Mouse (Mus musculus) liver, embryonic 13.5 days (tissue): ENCODE measurements around the gene Prex1. TPM values are rescaled to one million over a fixed set of nuclear protein-coding genes. Genes with fewer than 3 reads are reported as not detected.

Source experiments
- ATAC-seq: fragments of 200-750 bp; cut with Nextera tagmentation; 2 replicates; pipeline ENCODE4 v1.8.0; 2017; ENCODE audit warnings: low read depth, mild to moderate bottlenecking, moderate number of reproducible peaks, moderate library complexity
- DNase-seq: peaks from one replicate; pipeline ENCODE4 v3.0.0; 2022
- H3K27ac ChIP-seq: fragments of 300-500 bp; sonication (generic); 2 replicates; pipeline ENCODE4 v1.5.1; 2015; ENCODE audit warnings: moderate library complexity, mild to moderate bottlenecking, inconsistent platforms
- H3K27me3 ChIP-seq: fragments of 300-500 bp; sonication (generic); 2 replicates; pipeline ENCODE4 v1.6.1; 2015; ENCODE audit warnings: mild to moderate bottlenecking, inconsistent platforms
- H3K36me3 ChIP-seq: fragments of 300-500 bp; sonication (generic); 2 replicates; pipeline ENCODE4 v1.6.1; 2015; ENCODE audit warnings: mild to moderate bottlenecking, inconsistent platforms
- H3K4me1 ChIP-seq: fragments of 300-500 bp; sonication (generic); replicated peaks from 2 replicates; pipeline ENCODE4 v1.6.1; 2015; ENCODE audit warnings: inconsistent platforms
- H3K4me2 ChIP-seq: fragments of 300-500 bp; sonication (generic); 2 replicates; pipeline ENCODE4 v1.6.1; 2015; ENCODE audit warnings: inconsistent platforms, mild to moderate bottlenecking, moderate library complexity
- H3K4me3 ChIP-seq: fragments of 300-500 bp; sonication (generic); replicated peaks from 2 replicates; pipeline ENCODE4 v1.5.1; 2015; ENCODE audit warnings: mild to moderate bottlenecking, inconsistent platforms
- H3K9ac ChIP-seq: fragments of 300-500 bp; sonication (generic); 2 replicates; pipeline ENCODE4 v1.6.1; 2015; ENCODE audit warnings: mild to moderate bottlenecking, inconsistent platforms
- H3K9me3 ChIP-seq: fragments of 300-500 bp; sonication (generic); replicated peaks from 2 replicates; pipeline ENCODE4 v1.6.1; 2016; ENCODE audit warnings: inconsistent platforms
- WGBS: fragments of 180-500 bp; shearing (Covaris S2); methylation state at CpG from one replicate; pipeline ENCODE4 v1.1.7; 2015; ENCODE audit not compliant: insufficient replicate concordance; 5-methylcytosine and 5-hydroxymethylcytosine counted together
- polyA plus RNA-seq: library from polyadenylated mRNA; unstranded; fragments of >200 nt; fragmentation: Nextera tagmentation; extraction: Ambion mirVana; gene quantifications from 2 replicates; pipeline ENCODE4 v1.2.1, GENCODE M21; 2015

The Prex1 gene
- polyA plus RNA-seq, 1 experiment from 2014 or later = 9.1 TPM

DNA sequence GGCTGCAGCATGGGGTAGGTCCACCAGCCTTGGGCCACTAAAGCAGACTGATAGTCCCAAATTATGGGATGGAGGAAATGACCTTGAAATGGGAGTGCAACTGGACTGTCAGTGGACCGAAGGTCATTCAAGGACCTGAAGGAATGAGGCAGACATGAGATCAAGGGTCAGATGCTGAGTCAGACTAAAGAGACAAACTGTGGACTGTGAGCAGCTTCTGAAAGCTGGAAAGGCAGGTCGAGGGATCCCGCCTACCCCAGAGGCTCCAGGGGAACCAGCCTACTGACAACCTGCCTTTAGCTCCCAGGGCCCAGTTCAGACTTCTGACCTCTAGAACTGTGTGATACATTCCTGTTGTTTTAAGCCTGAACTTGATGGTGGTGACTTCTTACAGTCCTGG lies 55.3 kb downstream of the Prex1 start:
- H3K4me1 ChIP-seq = peaks cover 58% of the 10 kb centered on the region
- 70% methylated on average over 3 of the region's 3 CpGs for WGBS

DNA sequence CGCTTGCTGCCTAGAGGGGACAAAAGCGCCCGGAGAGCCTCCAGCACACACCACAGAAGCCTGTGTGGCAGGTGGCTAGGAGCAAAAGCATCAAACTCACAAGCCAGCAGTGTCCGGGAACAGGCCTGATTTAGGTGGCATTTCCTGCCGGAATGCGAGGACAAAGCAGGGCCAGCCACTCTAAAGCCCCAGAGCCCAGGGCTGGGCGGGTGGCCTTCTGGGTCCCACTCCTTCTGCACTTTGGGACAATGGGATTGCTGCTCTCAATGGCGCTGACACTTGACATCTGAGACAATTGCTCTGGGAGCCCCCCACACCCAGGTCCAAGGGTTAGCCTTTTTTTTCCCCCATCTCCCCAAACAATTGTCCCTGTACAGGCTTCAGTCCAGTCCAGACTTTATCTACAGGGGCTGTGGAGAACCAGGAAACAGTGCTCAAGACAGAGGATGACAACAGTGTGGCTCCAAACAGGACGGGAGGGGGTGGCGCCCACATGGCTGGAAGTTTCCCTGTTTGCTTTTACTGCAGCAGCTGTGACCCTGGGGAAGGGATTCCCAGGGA lies 56.1 kb downstream of the Prex1 start:
- Histone ChIP-seq H3K36me3 (no peaks in the 10 kb centered on the region), H3K27me3 (no peaks in the 10 kb centered on the region), H3K4me3 (no peak overlapping the region), H3K9me3 (no peaks in the 10 kb centered on the region), H3K27ac (peak overlapping the region; percentile 39), H3K4me2 (no peak overlapping the region), H3K4me1 (peaks cover 53% of the 10 kb centered on the region), H3K9ac (no peak overlapping the region)
- DNase-seq (no peak), ATAC-seq (0 out of 2 replicates have a peak, but pooled peaks have one; percentile 4)
- 56% methylated on average over 10 of the region's 10 CpGs for WGBS

More for the DNA sequence above, 55.3 kb downstream of the Prex1 start:
- no peak overlapping the region for H3K9ac ChIP-seq
- H3K27me3 ChIP-seq = no peaks in the 10 kb centered on the region
- no peak overlapping the region for H3K4me2 ChIP-seq
- ATAC-seq = no peak
- DNase-seq = no peak
- no peaks in the 10 kb centered on the region for H3K36me3 ChIP-seq
- peak overlapping the region; percentile 39; the same call in 1 of the 2 replicates for H3K27ac ChIP-seq
- no peak overlapping the region for H3K4me3 ChIP-seq
- no peaks in the 10 kb centered on the region for H3K9me3 ChIP-seq

DNA sequence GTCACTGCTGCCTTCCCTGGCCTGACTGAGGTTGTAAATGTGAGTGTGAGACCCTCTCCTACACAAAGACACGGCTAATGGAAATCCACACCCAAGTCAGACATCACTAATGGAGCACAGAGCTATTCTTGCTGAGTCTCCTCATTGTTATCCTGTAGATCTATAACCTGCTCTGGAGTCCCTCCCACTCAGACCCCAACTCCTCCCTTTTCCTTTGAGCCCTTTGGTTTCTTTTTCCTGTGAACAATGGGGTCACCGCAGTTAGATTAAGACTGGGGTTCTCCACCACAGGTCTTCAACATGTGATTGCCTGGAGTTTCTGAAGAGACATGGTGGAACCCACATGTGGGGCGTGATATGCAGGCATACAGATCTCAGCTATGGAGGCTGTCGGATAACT lies 57.0 kb downstream of the Prex1 start:
- Histone ChIP-seq H3K36me3 (no peaks in the 10 kb centered on the region), H3K9me3 (no peaks in the 10 kb centered on the region), H3K4me2 (peak overlapping the region; percentile 23), H3K4me1 (peaks cover 55% of the 10 kb centered on the region), H3K4me3 (no peak overlapping the region), H3K27me3 (no peaks in the 10 kb centered on the region), H3K9ac (peak overlapping the region; percentile 36; the same call in 1 of the 2 replicates), H3K27ac (peak overlapping the region; percentile 24; the same call in 1 of the 2 replicates)
- ATAC-seq = no peak
- 19% methylated on average over 4 of the region's 4 CpGs for WGBS
- no peak for DNase-seq

DNA sequence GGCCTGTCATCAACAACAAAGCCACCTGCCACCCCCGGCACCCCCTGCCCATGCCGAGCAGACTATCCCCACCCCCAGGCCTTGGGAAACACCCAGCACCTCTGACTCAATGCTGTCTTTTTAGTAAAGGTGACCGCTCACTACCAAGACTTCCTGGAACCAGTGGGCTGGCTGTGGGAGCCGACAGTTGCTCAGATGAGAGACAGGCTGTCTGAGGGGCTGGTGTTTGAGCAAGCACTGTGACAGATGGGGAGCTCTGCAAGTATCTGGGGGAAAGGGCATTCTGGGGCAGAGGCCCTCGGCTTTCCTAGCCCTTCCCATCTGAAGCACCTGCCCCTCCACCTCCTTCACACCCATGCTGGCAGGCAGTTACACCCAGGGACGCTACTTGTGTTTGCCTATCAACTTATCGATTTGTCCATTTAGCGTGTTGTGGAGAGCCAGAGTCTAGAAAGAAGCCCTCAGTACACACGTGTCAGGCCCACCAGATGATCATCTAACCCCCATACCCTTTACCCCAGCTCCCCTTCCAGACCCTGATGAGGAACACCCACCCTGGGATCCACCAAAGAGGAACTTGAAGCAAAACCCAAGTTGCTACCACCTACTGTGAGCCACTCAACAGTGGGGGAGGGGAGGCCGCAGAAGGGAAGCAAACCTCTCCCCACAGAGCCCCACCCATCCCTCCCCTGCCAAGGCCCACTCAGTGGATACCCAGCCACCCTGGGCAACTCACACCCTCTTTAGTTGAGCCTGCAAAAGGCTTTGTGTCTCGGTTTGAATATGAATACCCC lies 57.7 kb downstream of the Prex1 start:
- H3K9ac ChIP-seq = peak overlapping the region; percentile 36; the same call in 1 of the 2 replicates
- peak overlapping the region; percentile 23 for H3K4me2 ChIP-seq
- no peaks in the 10 kb centered on the region for H3K27me3 ChIP-seq
- H3K27ac ChIP-seq = peak overlapping the region; percentile 62
- WGBS = 20% methylated on average over 11 of the region's 11 CpGs
- H3K4me1 ChIP-seq = peaks cover 61% of the 10 kb centered on the region
- peak; percentile 14 for ATAC-seq
- no peaks in the 10 kb centered on the region for H3K9me3 ChIP-seq
- H3K36me3 ChIP-seq = no peaks in the 10 kb centered on the region
- H3K4me3 ChIP-seq = no peak overlapping the region
- no peak for DNase-seq

DNA sequence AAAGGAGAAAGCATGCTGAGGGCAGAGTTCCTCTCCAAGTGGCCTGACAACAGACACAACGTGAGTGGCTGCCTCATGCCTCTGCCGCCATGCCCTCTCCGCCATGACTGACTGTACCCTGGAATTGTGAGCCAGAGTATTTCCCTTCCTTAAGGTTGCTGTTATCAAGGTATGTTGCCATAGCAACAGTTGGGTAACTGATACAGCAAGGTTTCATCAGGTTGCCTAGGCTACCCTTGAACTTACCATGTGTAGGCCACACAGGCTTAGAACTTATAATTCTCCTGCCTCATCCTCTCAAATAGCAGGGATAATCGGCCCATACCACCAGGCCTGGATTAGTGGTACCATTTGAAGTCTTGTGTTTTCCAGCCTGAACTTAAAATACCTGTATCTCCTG lies 58.3 kb downstream of the Prex1 start:
- ATAC-seq = no peak
- WGBS = 79% methylated on average over 4 of the region's 4 CpGs
- Histone ChIP-seq H3K9ac (no peak overlapping the region), H3K4me3 (no peak overlapping the region), H3K4me1 (peaks cover 67% of the 10 kb centered on the region), H3K9me3 (no peaks in the 10 kb centered on the region), H3K27me3 (no peaks in the 10 kb centered on the region), H3K4me2 (no peak overlapping the region), H3K36me3 (no peaks in the 10 kb centered on the region), H3K27ac (peak overlapping the region; percentile 62; the same call in 1 of the 2 replicates)
- no peak for DNase-seq

DNA sequence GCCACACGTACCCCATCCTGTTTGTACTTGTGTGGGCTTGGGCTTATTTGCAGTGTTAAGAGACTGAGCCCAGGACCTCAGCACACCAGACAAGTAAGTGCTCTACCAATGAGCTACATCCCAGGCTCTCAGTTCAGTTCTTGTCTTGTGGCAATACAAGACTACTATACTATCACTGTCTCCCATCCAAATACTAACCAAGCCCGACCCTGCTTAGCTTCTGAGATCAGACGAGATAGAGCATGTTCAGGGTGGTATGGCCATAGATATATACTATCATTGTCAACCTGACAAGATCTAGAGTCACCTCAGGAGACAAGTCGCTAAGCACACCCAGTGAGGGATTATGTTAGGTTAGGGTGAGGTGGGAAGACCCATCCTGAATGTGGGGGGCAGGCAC lies 58.8 kb downstream of the Prex1 start:
- Histone ChIP-seq H3K4me2 (no peak overlapping the region), H3K9me3 (no peaks in the 10 kb centered on the region), H3K27ac (no peak overlapping the region), H3K9ac (no peak overlapping the region), H3K27me3 (no peaks in the 10 kb centered on the region), H3K36me3 (no peaks in the 10 kb centered on the region), H3K4me1 (peaks cover 69% of the 10 kb centered on the region), H3K4me3 (no peak overlapping the region)
- DNase-seq = no peak
- no peak for ATAC-seq
- WGBS = 57% methylated on average over 4 of the region's 4 CpGs

DNA sequence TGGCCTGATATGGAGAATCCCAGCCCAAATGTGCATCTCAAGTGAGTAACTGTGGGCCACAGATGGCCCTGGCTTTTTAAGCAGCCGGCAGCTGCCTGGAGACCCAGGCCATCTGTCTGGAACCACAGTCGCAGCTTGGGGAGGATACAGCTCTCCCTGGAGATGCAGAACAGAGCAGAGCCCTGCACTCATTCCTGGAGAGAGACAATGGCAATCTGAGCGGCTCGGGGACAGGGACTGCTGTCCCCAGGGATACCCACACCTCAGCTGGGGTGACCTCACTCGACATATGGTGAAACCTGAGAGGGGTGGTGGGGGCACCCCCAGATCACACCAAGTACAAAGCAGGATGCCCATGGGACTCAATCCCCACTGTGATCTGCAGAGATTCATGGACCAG lies 60.1 kb downstream of the Prex1 start:
- H3K4me3 ChIP-seq = no peak overlapping the region
- WGBS = 69% methylated on average over 5 of the region's 5 CpGs

DNA sequence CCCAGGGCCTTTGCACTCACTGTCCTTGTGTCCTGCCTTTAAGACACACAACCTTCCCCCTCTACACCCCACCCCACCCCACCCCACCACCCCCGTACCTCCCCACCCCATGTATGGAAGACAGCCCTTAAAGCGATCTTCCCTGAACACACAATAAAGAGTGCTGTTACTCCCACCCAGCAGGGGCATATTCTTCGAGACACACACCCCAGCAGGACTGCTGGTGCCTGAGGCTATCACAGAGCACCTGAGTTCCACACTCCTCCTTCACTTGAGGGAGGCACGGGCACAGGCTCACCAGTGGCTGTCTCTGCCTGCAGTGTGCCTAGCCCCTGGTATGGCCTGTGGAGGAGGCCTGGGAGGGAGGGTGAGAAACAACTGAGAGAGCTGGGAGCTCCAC lies 61.0 kb downstream of the Prex1 start:
- ATAC-seq = no peak
- Histone ChIP-seq H3K4me1 (peaks cover 55% of the 10 kb centered on the region), H3K36me3 (no peaks in the 10 kb centered on the region), H3K4me2 (no peak overlapping the region), H3K9me3 (no peaks in the 10 kb centered on the region), H3K4me3 (no peak overlapping the region), H3K27me3 (no peaks in the 10 kb centered on the region), H3K27ac (no peak overlapping the region), H3K9ac (no peak overlapping the region)
- DNase-seq = no peak
- WGBS = 57% methylated on average over 4 of the region's 4 CpGs

More for the DNA sequence above, 60.1 kb downstream of the Prex1 start:
- Histone ChIP-seq H3K27me3 (no peaks in the 10 kb centered on the region), H3K4me2 (no peak overlapping the region), H3K9me3 (no peaks in the 10 kb centered on the region), H3K9ac (no peak overlapping the region), H3K27ac (no peak overlapping the region), H3K4me1 (peaks cover 63% of the 10 kb centered on the region), H3K36me3 (no peaks in the 10 kb centered on the region)
- no peak for DNase-seq
- no peak for ATAC-seq

DNA sequence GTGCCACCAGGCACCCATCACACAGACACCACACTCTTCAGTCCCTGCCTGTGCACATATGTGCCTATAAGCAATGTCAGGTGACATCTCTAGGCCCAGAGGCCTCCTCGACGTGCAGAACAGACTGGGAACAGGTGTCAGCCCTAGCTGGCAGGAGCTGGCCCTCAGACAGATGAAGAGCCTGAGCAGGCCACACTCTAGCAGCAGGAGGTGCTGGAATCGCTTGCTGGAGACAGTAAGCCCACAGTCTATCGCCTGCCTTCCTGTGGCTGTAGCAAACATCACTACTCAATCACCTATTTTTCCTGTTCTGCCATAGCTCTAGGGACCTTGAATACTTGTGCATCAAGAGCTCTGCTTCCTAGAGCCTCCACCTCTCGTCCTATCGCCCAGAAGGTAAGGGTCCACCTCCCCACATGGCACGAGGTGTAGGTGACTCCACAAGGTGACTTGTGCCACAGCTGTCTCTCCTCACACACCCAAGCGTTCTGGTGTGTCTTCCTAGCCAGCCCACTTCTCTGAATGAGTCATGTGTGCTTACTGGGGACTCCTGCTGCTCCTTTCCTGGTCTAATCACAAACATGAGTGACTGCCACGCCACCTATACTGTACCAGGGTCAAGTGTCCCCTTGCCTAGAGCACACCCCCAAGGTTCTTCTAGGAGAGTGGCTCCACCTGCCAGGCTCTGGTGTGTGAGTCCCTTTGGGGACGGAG lies 62.2 kb downstream of the Prex1 start:
- peak overlapping the region; percentile 13; the same call in 1 of the 2 replicates for H3K27ac ChIP-seq
- H3K9me3 ChIP-seq = no peaks in the 10 kb centered on the region
- H3K4me2 ChIP-seq = no peak overlapping the region
- peaks cover 2% of the 10 kb centered on the region; the same call in 1 of the 2 replicates for H3K36me3 ChIP-seq
- DNase-seq (no peak), ATAC-seq (no peak)
- H3K27me3 ChIP-seq = no peaks in the 10 kb centered on the region
- no peak overlapping the region for H3K4me3 ChIP-seq
- WGBS = 66% methylated on average over 10 of the region's 10 CpGs
- peaks cover 43% of the 10 kb centered on the region for H3K4me1 ChIP-seq
- no peak overlapping the region for H3K9ac ChIP-seq

DNA sequence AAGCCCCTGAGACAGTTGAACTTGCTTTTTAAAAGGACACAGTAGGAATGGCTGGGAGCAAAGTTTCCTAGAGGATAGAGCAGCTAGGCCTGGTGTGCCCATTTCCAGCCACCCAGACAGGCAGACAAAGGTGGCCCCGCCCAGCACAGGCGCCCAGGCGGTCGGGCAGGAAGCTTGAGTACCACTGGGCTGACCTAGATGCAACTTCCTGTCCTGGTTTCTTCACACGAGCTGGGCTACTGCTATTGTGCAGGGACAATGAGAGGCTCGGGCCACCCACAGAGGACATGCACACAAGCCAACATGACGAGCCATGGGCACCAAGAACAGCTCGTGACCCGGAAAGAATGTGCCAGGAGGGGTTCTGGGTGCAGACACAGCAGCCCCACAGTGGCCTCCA lies 63.2 kb downstream of the Prex1 start:
- Histone ChIP-seq H3K9ac (no peak overlapping the region), H3K4me2 (no peak overlapping the region), H3K36me3 (peaks cover 6% of the 10 kb centered on the region; the same call in 1 of the 2 replicates), H3K27me3 (no peaks in the 10 kb centered on the region), H3K9me3 (no peaks in the 10 kb centered on the region), H3K27ac (no peak overlapping the region), H3K4me3 (no peak overlapping the region), H3K4me1 (peaks cover 32% of the 10 kb centered on the region)
- ATAC-seq = no peak
- WGBS = 42% methylated on average over 9 of the region's 9 CpGs
- DNase-seq = no peak

DNA sequence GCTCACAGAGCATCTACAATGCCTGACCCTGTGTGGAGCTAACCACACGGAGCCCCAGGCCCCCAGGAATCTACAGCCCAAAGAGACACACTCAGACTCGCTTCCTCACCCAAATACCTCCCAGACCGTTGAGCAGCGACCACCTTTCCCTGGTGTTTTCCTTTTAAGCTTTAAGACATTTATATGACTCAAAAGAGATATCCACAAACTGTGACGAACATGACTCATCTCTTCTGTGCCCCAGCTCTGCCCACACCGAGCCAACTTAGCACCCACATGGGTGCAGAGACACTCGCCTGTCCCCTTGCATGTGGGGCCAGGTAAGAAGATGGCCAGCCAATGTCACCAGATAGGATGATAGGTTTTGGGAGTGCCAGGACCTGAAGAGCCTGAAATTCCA lies 66.4 kb downstream of the Prex1 start:
- Histone ChIP-seq H3K27ac (no peak overlapping the region), H3K9me3 (no peaks in the 10 kb centered on the region), H3K36me3 (peaks cover 11% of the 10 kb centered on the region), H3K4me2 (no peak overlapping the region), H3K27me3 (no peaks in the 10 kb centered on the region), H3K4me3 (no peak overlapping the region), H3K4me1 (peaks cover 17% of the 10 kb centered on the region), H3K9ac (no peak overlapping the region)
- 68% methylated on average over 7 of the region's 7 CpGs for WGBS
- DNase-seq (no peak), ATAC-seq (no peak)
